Mouse (Mus musculus) ES-Bruce4 (cell line): ENCODE measurements around the gene Nipsnap1.

Experiments used
- CTCF ChIP-seq: IDR thresholded peaks from one replicate; pipeline ENCODE4 v1.8.1; 2011; ENCODE audit warnings: low read depth, low read length
- POLR2A ChIP-seq: IDR thresholded peaks from one replicate; pipeline ENCODE4 v1.8.1; 2011; ENCODE audit warnings: low read length; ENCODE audit not compliant: insufficient read depth

GRCm38 (mm10) chr11:4894848-4895816 lies 21.4 kb downstream of the Nipsnap1 start, which contains the start of gene Thoc5:
- no peak for TF ChIP-seq CTCF
- peak; percentile 60 for TF ChIP-seq POLR2A
